Mouse (Mus musculus): Measurements from ENCODE around the gene Trmt112.

Gene Trmt112

DNA sequence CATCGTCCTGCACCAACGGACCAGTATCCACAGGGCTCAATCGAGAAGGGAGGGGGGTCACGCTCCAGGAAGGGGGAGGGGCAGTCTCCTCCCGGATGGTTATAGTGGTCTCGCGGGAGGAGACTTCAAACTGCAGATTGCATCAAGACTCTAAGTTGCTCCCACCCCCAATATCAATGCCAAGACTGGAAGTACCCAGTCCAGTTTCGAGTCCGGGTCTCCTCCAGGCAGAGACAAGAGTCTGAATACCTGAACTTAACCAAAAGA, 15.7 kb downstream of the Trmt112 start, which contains the start of gene Catsperz:
TSS of gene Catsperz (minus strand) at position 74 of the 267 bp plus-strand sequence.
- intact Hi-C loops (cut with DNase I), result loop anchor here (5.0 kb wide), 1 partner anchor 47 kb away; the partner anchor contains the start of gene Ppp1r14b

DNA sequence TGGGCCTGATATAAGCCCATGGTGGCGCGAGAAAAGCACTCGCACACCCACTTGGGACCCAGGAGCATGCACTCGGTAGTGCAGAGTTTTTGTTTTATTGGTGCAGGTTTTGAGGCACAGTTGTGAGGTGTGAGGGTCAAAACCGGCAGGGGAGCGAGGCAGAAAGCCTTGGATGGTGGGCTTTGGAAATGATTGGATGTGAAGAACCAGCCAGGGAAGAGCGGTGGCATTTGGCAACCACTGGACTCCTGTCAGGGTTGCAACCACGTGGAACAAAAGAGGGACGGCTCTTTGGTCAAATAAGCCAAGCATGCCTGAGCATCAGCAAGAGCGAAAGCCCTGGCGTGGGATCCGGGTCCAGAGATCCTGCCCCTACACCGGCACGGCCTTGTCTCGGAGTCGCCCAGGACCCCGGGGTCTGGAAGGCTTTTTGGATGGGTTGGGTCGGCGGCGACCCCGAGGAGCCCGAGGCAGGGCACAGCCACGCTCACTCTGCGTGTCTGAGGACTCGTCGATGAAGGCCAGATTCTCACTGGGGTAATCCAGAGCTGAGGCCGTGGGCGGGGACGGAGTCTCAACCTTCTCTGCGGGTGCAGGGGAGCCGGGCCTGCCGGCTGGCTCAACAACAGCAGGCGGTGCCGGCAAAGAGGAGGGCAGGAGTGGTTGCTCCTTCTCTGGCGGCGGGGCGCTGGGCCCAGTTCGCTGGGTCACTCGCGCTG, 16.3 kb downstream of the Trmt112 start:
- intact Hi-C loops (cut with DNase I), result loop anchor here (5.0 kb wide), 1 partner anchor 47 kb away; the partner anchor contains the start of gene Ppp1r14b

DNA sequence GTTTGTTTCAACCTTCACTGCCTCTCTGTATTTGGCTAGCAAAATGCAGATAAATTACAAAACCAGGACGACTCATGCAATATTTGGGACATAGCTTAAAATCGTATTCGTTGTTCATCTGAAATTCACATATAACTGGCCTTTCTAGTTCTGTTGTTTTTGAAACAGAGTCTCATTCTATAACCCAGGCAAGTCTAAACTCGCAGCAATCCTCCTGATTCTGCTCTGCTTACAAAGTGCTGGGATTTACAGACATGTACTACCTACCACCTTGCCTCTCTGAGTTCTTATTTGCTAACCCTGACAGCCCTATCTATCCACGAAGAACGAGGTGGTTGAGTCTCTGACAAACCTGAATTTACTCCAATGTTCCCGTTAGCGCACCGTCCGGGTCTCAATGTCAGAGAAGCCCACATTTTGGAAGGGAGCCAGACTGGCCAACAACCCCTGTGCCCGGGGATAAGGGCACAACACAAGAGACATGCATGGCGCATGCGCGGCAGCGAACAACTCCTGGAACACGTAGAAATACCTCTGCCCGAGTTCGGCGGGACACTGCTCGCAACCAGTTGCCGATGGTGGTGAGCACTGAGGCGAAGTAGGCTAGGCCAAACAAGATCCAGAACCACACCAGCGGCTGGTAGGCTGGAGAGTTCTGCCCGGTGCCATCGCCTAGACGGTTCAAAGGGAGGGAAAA, 17.2 kb downstream of the Trmt112 start:
- intact Hi-C loops (cut with DNase I), result loop anchor here (5.0 kb wide), 1 partner anchor 46 kb away; the partner anchor contains the start of gene Ppp1r14b

DNA sequence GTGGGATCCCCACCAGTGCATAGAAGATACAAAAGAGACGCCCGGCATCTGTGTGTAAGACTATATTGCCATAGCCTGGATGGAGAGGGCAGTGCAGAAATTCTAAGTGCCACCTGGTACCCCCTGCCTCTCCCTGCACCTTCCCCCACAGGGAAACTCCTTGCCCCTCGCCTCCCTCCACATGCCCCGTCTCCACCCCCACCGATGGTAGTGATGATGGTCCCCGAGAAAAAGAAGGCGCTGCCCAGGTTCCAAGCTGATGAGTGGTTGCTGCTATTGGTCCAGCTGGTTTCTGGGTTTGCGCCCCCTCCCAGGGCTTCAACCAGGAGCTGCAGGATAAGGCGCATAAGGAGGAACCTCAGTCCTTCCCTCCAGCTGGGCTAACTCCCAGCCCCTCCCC, 18.6 kb downstream of the Trmt112 start:
- intact Hi-C loops (cut with DNase I), result loop anchor here (2.0 to 5.0 kb wide), 2 partner anchors 44 to 85 kb away; partner anchors contain the start of gene Ppp1r14b

DNA sequence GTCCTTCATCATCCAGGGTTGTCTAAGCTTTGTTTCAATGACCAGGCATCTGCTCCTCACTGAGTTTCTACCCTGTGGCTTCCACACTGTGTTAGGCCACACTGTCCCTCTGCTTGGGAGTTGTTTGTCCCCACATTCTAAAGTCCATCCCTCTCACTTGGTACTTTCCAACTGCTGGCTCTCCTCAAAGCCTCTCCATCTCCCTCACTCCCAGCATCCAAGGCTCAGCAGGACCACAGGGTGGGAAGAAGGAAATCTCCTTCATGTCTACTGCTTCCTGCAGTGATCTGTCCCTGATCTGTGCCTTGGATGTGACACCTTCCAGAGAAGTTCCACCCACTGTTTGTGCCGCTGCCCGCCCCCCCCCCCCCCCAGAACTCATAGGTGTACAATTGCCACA, 21.5 kb downstream of the Trmt112 start:
- intact Hi-C loops (cut with DNase I), result no loop called here

GRCm38 (mm10) chr19:6932018-6932417, 22.5 kb downstream of the Trmt112 start:
- intact Hi-C loops (cut with DNase I), result no loop called here

GRCm38 (mm10) chr19:6933102-6933435, 23.6 kb downstream of the Trmt112 start:
- intact Hi-C loops (cut with DNase I), result no loop called here

GRCm38 (mm10) chr19:6933436-6934194, 24.1 kb downstream of the Trmt112 start:
- intact Hi-C loops (cut with DNase I), result no loop called here

GRCm38 (mm10) chr19:6934195-6934977, 24.9 kb downstream of the Trmt112 start, which contains the start of gene Kcnk4:
Gene Kcnk4 (minus strand): TSS chr19:6934515.
- intact Hi-C loops (cut with DNase I), result no loop called here

- intact Hi-C loops (cut with DNase I), result no loop called here
Observed at GRCm38 (mm10) chr19:6936299-6936698, 26.8 kb downstream of the Trmt112 start.

DNA sequence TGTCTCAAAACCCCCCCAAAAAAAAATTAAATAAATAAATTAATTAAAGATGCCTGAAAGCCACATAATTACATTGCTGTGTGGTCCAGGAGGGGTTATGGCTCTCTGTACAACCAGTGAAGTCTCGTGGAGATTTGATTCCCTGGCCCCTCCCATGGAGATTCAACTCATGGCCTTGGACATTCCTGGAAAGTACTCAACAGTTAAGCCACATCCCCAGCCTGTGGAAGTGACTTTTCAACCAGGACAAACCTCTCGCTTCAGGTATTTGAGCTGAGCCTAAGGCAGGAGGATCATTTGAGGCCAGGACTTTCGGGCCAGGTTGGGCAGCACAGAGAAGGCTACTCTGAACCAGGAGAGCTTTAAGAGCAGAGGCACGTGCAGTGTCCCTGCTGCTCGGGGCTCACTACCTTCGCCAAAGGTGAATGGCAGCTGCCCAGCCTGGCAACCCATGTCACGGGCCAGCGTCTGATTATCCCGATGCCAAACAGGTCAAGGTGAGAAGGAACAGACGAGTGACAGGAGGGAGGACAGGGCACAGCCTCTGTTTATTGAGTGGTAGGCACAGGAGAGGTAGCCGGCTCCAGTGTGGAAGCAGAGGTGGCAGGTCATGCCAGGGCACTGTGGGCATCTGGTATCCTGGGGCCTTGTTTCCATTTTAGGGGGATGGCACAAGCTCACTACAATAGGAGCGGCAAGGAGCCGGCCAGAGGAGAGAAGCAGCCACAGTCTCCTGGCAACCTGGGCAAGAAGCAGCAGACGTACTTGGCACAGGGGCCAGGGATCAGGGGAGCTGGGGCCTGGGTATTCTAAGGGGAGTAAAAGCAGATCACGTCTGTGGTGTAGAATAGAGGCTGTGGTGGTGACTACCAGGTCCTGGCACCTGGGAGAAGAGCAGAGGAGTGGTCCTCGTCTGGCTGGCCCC, 28.3 kb downstream of the Trmt112 start:
- intact Hi-C loops (cut with DNase I), result no loop called here

- intact Hi-C loops (cut with DNase I), result loop anchor here (5.0 kb wide), 1 partner anchor 38 kb away; the partner anchor contains the start of gene Plcb3
Observed at GRCm38 (mm10) chr19:6939106-6940002, 29.9 kb downstream of the Trmt112 start.

- intact Hi-C loops (cut with DNase I), result loop anchor here (5.0 kb wide), 1 partner anchor 37 kb away; the partner anchor contains the start of gene Plcb3
Observed at GRCm38 (mm10) chr19:6940396-6941351, 31.2 kb downstream of the Trmt112 start.

GRCm38 (mm10) chr19:6941372-6942248, 32.1 kb downstream of the Trmt112 start, which contains the start of gene Bad:
Gene Bad (plus strand): TSS chr19:6941861.
- intact Hi-C loops (cut with DNase I), result loop anchor here (5.0 kb wide), 1 partner anchor 36 kb away; the partner anchor contains the start of gene Plcb3

GRCm38 (mm10) chr19:6942249-6942691, 32.8 kb downstream of the Trmt112 start, which contains the start of gene Gpr137:
Gene Gpr137 (minus strand): TSS chr19:6942480.
- intact Hi-C loops (cut with DNase I), result loop anchor here (5.0 kb wide), 1 partner anchor 35 kb away; the partner anchor contains the start of gene Plcb3

DNA sequence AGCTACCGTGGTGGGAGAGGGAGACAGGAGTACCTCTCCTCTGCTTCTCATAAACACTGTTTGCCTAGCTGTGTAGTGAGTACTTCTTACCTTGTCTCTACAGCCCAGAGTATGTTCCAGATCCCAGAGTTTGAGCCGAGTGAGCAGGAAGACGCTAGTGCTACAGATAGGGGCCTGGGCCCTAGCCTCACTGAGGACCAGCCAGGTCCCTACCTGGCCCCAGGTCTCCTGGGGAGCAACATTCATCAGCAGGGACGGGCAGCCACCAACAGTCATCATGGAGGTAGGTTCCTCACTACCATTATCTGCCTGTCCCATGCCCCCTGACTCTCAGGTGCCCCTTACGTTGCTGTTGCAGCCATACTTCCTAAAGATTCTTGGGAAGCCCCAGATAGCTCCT, 33.3 kb downstream of the Trmt112 start:
- intact Hi-C loops (cut with DNase I), result loop anchor here (5.0 kb wide), 1 partner anchor 35 kb away; the partner anchor contains the start of gene Plcb3
